Mouse (Mus musculus) heart, embryonic 13.5 days (tissue): ENCODE results near the gene Dlg2. TPM values are rescaled to one million over a fixed set of nuclear protein-coding genes. Genes with fewer than 3 reads are reported as not detected.

ENCODE experiments used
- ATAC-seq: fragments of 200-750 bp; cut with Nextera tagmentation; 2 replicates; pipeline ENCODE4 v1.8.0; 2017; ENCODE audit warnings: moderate TSS enrichment; ENCODE audit not compliant: insufficient number of reproducible peaks, low FRiP score, low TSS enrichment; ENCODE audit errors: extremely low read depth
- H3K27ac ChIP-seq: fragments of 300-500 bp; sonication (generic); replicated peaks from 2 replicates; pipeline ENCODE4 v1.5.1; 2015; ENCODE audit warnings: moderate library complexity, mild to moderate bottlenecking, inconsistent platforms
- H3K27me3 ChIP-seq: fragments of 300-500 bp; sonication (generic); replicated peaks from 2 replicates; pipeline ENCODE4 v1.6.1; 2015; ENCODE audit warnings: mild to moderate bottlenecking, inconsistent platforms
- H3K36me3 ChIP-seq: fragments of 300-500 bp; sonication (generic); 2 replicates; pipeline ENCODE4 v1.6.1; 2015; ENCODE audit warnings: mild to moderate bottlenecking, inconsistent platforms
- H3K4me1 ChIP-seq: fragments of 300-500 bp; sonication (generic); 2 replicates; pipeline ENCODE4 v1.6.1; 2015; ENCODE audit warnings: inconsistent platforms
- H3K4me2 ChIP-seq: fragments of 300-500 bp; sonication (generic); 2 replicates; pipeline ENCODE4 v1.6.1; 2015; ENCODE audit warnings: inconsistent platforms, mild to moderate bottlenecking, moderate library complexity
- H3K4me3 ChIP-seq: fragments of 300-500 bp; sonication (generic); 2 replicates; pipeline ENCODE4 v1.5.1; 2015; ENCODE audit warnings: moderate library complexity, mild to moderate bottlenecking, inconsistent platforms
- H3K9ac ChIP-seq: fragments of 300-500 bp; sonication (generic); 2 replicates; pipeline ENCODE4 v1.6.1; 2015; ENCODE audit warnings: inconsistent platforms, mild to moderate bottlenecking, moderate library complexity
- H3K9me3 ChIP-seq: fragments of 300-500 bp; sonication (generic); 2 replicates; pipeline ENCODE4 v1.6.1; 2016; ENCODE audit warnings: inconsistent platforms
- WGBS: fragments of 180-500 bp; shearing (Covaris S2); methylation state at CpG from one replicate; pipeline ENCODE4 v1.1.7; 2015; ENCODE audit warnings: mixed read lengths; 5-methylcytosine and 5-hydroxymethylcytosine counted together
- polyA plus RNA-seq: library from polyadenylated mRNA; unstranded; fragments of >200 nt; fragmentation: Nextera tagmentation; extraction: Ambion mirVana; gene quantifications from 2 replicates; pipeline ENCODE4 v1.2.1, GENCODE M21; 2015

The Dlg2 gene
- polyA plus RNA-seq, 1 experiment from 2014 or later = 7.2 TPM

GRCm38 (mm10) chr7:91720318-91720717 lies 1243.8 kb downstream of the Dlg2 start:
- no peaks in the 10 kb centered on the region for H3K4me1 ChIP-seq
- H3K27ac ChIP-seq = no peak overlapping the region
- H3K36me3 ChIP-seq = no peaks in the 10 kb centered on the region
- no peak overlapping the region for H3K9ac ChIP-seq
- no peak for ATAC-seq
- no peaks in the 10 kb centered on the region for H3K27me3 ChIP-seq
- H3K4me3 ChIP-seq = no peak overlapping the region
- H3K9me3 ChIP-seq = no peaks in the 10 kb centered on the region
- no peak overlapping the region for H3K4me2 ChIP-seq

GRCm38 (mm10) chr7:91724397-91724796 lies 1247.9 kb downstream of the Dlg2 start:
- Histone ChIP-seq H3K27me3 (no peaks in the 10 kb centered on the region), H3K9ac (no peak overlapping the region), H3K4me1 (no peaks in the 10 kb centered on the region), H3K27ac (no peak overlapping the region), H3K9me3 (no peaks in the 10 kb centered on the region), H3K4me2 (no peak overlapping the region), H3K36me3 (no peaks in the 10 kb centered on the region), H3K4me3 (no peak overlapping the region)
- no peak for ATAC-seq
- 66% methylated on average over 5 of the region's 5 CpGs for WGBS

DNA sequence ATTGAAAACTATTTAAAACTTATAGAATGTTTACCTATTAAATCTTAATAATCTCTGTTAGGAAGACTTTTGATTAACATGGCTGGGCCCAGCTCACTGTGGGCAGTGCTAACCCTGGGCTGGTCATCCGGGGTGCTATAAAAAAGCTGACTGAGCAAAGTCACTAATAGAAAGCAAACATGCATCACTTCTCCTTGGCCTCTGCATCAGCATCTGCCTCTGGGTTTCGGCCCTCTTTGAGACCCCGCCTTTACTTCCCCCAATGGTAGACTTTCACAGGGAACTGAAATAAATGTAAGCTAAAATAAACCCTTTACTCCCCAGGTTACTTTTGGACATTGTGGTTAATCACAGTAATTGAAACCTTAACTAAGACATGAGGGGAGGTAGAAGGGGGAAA lies 1264.3 kb downstream of the Dlg2 start:
- no peak overlapping the region for H3K4me3 ChIP-seq
- H3K9ac ChIP-seq = no peak overlapping the region
- no peaks in the 10 kb centered on the region for H3K4me1 ChIP-seq
- WGBS = 75% methylated on average over 3 of the region's 3 CpGs
- H3K27me3 ChIP-seq = no peaks in the 10 kb centered on the region
- H3K27ac ChIP-seq = no peak overlapping the region
- H3K9me3 ChIP-seq = no peaks in the 10 kb centered on the region
- no peak for ATAC-seq
- no peaks in the 10 kb centered on the region for H3K36me3 ChIP-seq
- H3K4me2 ChIP-seq = no peak overlapping the region

DNA sequence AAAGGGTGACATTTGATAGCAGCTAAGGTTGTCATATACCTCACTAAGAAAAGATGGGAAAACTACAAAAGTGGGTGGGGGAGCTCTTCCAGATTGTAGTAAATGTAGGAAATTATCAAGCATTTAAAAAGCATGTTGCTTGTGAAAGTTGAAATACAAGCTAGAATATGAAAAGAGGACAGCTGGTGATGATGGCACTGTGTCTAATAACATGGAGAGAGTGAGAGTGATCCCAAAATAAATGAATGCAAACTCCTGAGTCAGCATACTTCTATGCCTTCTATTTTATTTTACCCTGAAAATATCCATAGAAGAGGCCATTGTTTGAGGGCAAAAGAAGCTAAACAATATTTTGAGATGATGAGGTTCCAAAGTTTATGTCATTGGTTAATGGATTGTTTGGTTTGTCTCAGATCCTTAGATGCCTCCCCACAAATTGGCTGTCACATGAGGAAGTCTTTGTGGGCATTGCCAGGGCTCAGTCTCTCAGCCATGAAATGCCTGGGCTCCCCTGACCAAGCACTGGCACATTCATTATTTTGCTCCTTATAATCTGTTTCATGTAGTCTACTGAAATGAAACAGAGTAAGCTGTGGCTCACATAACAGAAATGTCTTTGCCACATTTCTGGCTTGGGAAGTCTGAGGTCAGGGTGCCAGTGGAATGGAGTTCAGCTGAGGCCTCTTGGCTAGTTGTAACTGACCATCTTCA lies 1276.8 kb downstream of the Dlg2 start:
- H3K27me3 ChIP-seq = no peaks in the 10 kb centered on the region
- H3K9me3 ChIP-seq = no peaks in the 10 kb centered on the region
- no peak overlapping the region for H3K27ac ChIP-seq
- no peaks in the 10 kb centered on the region for H3K36me3 ChIP-seq
- no peaks in the 10 kb centered on the region for H3K4me1 ChIP-seq
- no peak for ATAC-seq
- no peak overlapping the region for H3K9ac ChIP-seq
- no peak overlapping the region for H3K4me2 ChIP-seq
- no peak overlapping the region for H3K4me3 ChIP-seq

GRCm38 (mm10) chr7:91767648-91768047 lies 1291.2 kb downstream of the Dlg2 start:
- no peak for ATAC-seq
- Histone ChIP-seq H3K36me3 (no peaks in the 10 kb centered on the region), H3K9ac (no peak overlapping the region), H3K9me3 (no peaks in the 10 kb centered on the region), H3K27ac (no peak overlapping the region), H3K4me1 (no peaks in the 10 kb centered on the region), H3K4me3 (no peak overlapping the region), H3K4me2 (no peak overlapping the region), H3K27me3 (no peaks in the 10 kb centered on the region)

DNA sequence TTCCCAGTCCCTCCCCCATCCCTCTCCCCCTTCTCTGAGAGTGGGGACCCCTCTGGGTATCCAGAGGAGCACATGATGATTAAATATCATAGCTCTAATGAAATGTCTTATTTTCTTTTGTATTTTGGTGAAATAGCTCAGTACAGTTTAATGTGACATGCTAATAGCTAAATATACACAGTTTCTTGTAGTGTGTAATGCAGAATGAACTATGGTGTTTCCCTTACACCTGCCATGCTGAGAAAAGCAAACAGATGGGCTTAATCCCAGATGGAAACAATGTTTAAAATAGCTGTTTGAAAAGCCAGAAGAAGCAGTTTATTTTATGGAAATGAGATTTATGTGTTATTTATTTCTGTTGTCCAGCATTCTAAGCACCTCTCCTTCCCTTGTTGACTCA lies 1302.2 kb downstream of the Dlg2 start:
- ATAC-seq = no peak
- Histone ChIP-seq H3K4me2 (no peak overlapping the region), H3K9ac (no peak overlapping the region), H3K27ac (no peak overlapping the region), H3K36me3 (no peaks in the 10 kb centered on the region), H3K27me3 (no peaks in the 10 kb centered on the region), H3K4me1 (no peaks in the 10 kb centered on the region), H3K4me3 (no peak overlapping the region), H3K9me3 (no peaks in the 10 kb centered on the region)

GRCm38 (mm10) chr7:91784617-91785016 lies 1308.1 kb downstream of the Dlg2 start:
- 85% methylated on average over 2 of the region's 2 CpGs for WGBS
- Histone ChIP-seq H3K4me2 (no peak overlapping the region), H3K36me3 (no peaks in the 10 kb centered on the region), H3K4me1 (no peaks in the 10 kb centered on the region), H3K4me3 (no peak overlapping the region), H3K9ac (no peak overlapping the region), H3K27me3 (no peaks in the 10 kb centered on the region), H3K9me3 (no peaks in the 10 kb centered on the region), H3K27ac (no peak overlapping the region)
- no peak for ATAC-seq

- Histone ChIP-seq H3K9me3 (no peaks in the 10 kb centered on the region), H3K36me3 (no peaks in the 10 kb centered on the region), H3K4me3 (no peak overlapping the region), H3K4me1 (no peaks in the 10 kb centered on the region), H3K27ac (no peak overlapping the region), H3K27me3 (no peaks in the 10 kb centered on the region), H3K4me2 (no peak overlapping the region), H3K9ac (no peak overlapping the region)
- 75% methylated on average over 5 of the region's 5 CpGs for WGBS
- ATAC-seq = no peak
These were observed 1309.0 kb downstream of the Dlg2 start for GRCm38 (mm10) chr7:91785445-91785844.

GRCm38 (mm10) chr7:91785871-91786270 lies 1309.4 kb downstream of the Dlg2 start:
- H3K27ac ChIP-seq = no peak overlapping the region
- no peaks in the 10 kb centered on the region for H3K4me1 ChIP-seq
- no peaks in the 10 kb centered on the region for H3K36me3 ChIP-seq
- ATAC-seq = no peak
- no peak overlapping the region for H3K9ac ChIP-seq
- no peaks in the 10 kb centered on the region for H3K27me3 ChIP-seq
- H3K4me2 ChIP-seq = no peak overlapping the region
- H3K4me3 ChIP-seq = no peak overlapping the region
- no peaks in the 10 kb centered on the region for H3K9me3 ChIP-seq
- 64% methylated on average over 3 of the region's 3 CpGs for WGBS

GRCm38 (mm10) chr7:91790949-91791564 lies 1314.6 kb downstream of the Dlg2 start:
- H3K9ac ChIP-seq = no peak overlapping the region
- H3K27me3 ChIP-seq = no peaks in the 10 kb centered on the region
- no peak for ATAC-seq
- H3K27ac ChIP-seq = no peak overlapping the region
- H3K4me2 ChIP-seq = no peak overlapping the region
- H3K36me3 ChIP-seq = no peaks in the 10 kb centered on the region
- no peaks in the 10 kb centered on the region for H3K9me3 ChIP-seq
- H3K4me3 ChIP-seq = no peak overlapping the region
- 59% methylated on average over 4 of the region's 4 CpGs for WGBS
- H3K4me1 ChIP-seq = no peaks in the 10 kb centered on the region

DNA sequence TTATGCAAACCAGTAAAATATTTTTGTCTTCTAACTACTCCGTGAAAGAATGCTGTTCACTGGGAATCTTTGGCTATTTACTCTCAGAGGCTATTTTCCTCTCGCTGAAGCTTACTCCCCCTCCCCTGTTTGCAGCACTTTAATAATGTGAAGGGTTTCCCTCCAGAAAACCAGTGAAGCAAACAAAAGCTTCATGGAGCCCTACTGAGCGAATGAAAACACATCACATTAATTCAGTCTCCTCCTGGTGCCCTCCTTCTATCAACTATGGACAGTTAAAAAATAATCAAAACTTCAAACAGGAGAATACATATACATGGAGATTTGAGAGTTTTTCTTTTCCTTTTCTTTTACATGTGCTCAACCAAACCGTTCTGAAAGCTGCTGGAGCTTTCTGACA lies 1330.2 kb downstream of the Dlg2 start:
- Histone ChIP-seq H3K36me3 (no peaks in the 10 kb centered on the region), H3K9me3 (no peaks in the 10 kb centered on the region), H3K4me1 (no peaks in the 10 kb centered on the region), H3K4me2 (no peak overlapping the region), H3K27me3 (no peaks in the 10 kb centered on the region), H3K4me3 (no peak overlapping the region), H3K27ac (no peak overlapping the region), H3K9ac (no peak overlapping the region)
- 52% methylated on average over 4 of the region's 4 CpGs for WGBS
- ATAC-seq = no peak

GRCm38 (mm10) chr7:91810774-91811173 lies 1334.3 kb downstream of the Dlg2 start:
- no peak for ATAC-seq
- Histone ChIP-seq H3K9me3 (no peaks in the 10 kb centered on the region), H3K4me1 (no peaks in the 10 kb centered on the region), H3K4me2 (no peak overlapping the region), H3K4me3 (no peak overlapping the region), H3K36me3 (no peaks in the 10 kb centered on the region), H3K27ac (no peak overlapping the region), H3K27me3 (no peaks in the 10 kb centered on the region), H3K9ac (no peak overlapping the region)
- WGBS = 44% methylated on average over 2 of the region's 2 CpGs
